Mouse (Mus musculus) heart, postnatal 10 days (tissue): ENCODE results near the gene Lims1. TPM values are rescaled to one million over a fixed set of nuclear protein-coding genes. Genes with fewer than 3 reads are reported as not detected.

Experiments
- DNase-seq, 2 experiments: peaks; one replicate each; pipeline ENCODE4 v3.0.0; 2021
- intact Hi-C: fragments of 180-260 bp; cut with DNase I; formaldehyde crosslinking; loops from one replicate; pipeline ENCODE4 v1.15.1; 2025
- total RNA-seq, 2 experiments: library from RNA; stranded (reverse); gene quantifications; 2 replicates each; pipeline ENCODE4 v1.2.3; 2021

Lims1 gene
- total RNA-seq, 2 experiments from 2014 or later: 211 to 240 TPM

DNA sequence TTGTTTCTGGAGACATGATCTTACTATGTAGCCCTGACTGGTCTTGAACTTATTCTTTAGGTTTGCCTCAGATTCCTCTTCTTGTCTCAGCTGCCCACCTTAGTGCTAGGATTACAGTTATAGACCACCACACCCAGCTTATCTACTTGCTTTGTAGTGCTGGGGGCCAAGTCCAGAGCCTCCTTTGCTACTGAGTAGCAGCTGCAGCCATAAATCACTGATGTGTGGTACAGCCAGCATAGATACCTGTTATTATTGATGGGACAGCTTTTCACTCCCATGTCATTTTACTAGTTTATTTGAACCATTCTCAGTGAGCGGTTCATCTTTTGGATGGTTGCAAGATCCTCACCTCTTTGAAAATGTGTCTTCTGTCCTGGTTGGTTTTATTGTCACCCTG, 56.4 kb downstream of the Lims1 start:
- no peak for DNase-seq
- intact Hi-C loops: loop anchor here (2.0 to 5.0 kb wide), 2 partner anchors 15 to 72 kb away; no protein-coding TSS in a partner anchor

DNA sequence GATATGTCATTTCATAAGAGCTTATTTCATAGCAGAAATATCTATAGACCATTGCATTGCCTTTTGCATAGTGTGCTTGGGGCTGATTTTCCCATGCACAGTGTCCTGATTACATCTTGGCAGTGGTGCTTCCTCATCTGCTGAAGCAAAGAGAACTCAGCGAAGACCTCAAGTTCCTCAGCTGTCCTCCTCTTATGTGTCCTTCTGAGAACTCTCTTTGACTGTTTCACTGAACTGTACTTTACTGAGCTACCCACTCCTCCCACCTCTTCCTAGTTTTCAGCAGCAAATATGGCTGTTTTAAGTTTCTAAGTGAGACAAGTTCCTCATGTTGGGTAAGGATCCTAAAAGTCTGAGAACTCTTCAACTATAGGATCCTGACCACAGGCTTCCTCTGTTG, 58.6 kb downstream of the Lims1 start:
- intact Hi-C loops: no loop called here
- no peak for DNase-seq

DNA sequence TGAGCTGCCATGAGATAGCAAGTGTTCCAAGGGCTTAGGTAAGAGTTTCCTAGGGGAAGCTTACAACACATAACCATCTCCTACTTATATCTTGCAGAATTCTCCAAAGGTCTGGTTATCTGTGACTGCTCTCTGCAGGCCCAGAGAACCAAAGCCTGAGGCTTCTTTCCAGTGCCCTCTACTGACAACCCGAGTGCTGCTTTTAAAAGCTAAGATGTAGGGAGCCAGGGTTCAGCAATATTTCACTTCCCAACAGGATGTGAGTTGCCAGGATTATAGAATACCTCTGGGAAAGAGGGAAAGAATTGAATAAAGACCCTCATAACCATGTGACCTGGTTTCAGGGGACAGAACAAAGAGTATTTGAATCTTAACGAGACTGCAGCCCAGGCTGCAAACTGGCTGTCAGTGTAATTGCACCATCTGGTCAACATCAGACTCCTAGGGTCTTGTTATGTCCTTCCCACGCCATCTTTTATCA, 59.4 kb downstream of the Lims1 start:
- intact Hi-C loops: no loop called here
- no peak for DNase-seq

DNA sequence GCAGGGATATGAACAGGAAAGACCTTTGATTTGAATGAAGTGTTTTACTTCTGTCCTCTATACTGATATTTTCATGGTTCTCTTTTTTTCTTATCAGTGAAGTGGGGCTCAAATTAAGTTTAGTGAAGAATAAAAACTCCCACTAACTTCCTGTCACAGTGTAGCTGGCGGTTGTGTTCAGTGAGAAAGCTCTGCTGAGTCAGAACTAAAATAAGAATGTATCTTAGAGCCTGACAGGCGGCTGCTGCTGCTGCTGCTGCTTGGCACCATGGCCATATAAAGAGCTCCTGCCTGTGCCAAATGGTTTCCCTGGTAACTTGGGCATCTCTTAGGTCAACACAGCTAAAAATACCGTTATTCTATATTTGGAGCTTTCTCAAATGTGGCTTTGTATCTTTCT, 60.0 kb downstream of the Lims1 start:
- intact Hi-C loops: no loop called here
- DNase-seq: peak; percentile 71 to 76

DNA sequence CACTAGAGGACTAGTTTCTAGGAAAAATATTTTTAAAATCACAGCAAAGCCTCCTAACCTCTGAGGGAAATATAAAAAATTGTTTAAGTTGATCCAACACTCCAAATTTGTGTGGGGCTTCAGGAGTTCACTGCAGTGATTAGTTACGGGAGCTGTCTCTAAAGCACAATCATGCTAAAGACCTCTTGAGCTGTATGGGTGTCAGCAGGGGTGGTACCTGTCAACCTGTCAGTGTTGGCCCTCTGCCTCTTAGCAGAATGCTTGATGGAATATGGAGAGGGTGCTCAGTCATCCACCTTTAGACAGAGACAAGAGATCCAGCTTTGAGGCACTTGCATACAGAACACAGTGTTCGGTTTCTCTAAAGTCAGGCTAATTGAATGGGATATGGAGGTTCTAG, 60.5 kb downstream of the Lims1 start:
- intact Hi-C loops: no loop called here
- DNase-seq: no peak

DNA sequence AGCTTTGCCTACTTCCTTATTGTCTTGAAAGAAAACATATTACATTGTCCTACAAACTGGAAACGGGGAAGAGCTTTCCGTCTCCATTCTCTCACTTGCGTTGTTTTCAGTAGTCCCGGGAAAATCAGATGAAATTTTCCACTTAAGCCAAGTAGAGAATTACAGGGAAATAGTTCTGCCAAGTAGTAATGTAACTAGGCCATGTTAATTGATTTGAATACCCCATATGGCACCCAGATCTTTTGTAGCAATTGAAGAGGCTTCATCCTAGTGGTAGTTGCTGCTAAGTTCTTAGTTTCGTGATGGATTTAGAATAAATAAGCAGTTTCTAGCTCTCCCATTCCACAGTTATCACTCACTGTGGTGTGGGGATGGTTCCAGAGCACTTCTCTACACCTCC, 62.4 kb downstream of the Lims1 start:
- intact Hi-C loops: no loop called here
- no peak for DNase-seq

DNA sequence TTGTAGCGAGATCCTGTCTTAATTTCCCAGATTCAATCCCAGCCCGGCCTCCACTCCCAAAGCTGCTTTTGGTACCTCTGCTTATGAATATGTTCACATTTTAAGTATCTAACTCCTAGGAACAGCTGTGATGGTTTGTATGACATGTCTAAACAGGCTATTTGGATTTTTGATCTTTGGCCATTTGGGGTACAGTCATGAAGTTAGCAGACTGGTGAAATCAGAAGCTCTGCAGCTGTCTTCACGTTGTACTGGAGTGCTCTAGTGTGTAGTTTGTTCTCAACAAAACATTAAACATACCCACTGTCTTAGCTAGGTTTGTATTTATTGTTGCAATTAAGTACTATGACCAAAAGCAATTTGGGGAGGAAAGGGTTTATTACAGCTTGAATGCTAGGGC, 63.7 kb downstream of the Lims1 start:
- intact Hi-C loops: no loop called here
- no peak for DNase-seq

DNA sequence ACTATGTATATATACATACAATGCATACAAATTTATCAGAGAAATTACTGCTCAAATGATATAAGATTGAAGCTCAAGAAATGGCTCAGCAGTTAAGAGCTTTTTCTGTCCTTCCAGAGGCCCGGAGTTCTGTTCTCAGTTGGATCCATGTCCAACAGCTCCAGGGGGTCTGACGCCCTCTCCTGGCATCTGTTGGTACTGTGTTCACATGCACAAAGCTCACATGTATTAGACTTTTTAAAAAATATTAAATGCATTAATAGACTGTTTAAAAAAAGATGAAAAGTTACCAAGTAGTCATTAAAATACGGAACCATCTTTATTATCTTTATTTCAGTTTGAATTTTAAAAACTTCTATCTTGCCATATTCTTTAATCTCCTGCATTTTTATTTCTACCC, 65.4 kb downstream of the Lims1 start:
- DNase-seq: no peak
- intact Hi-C loops: no loop called here

DNA sequence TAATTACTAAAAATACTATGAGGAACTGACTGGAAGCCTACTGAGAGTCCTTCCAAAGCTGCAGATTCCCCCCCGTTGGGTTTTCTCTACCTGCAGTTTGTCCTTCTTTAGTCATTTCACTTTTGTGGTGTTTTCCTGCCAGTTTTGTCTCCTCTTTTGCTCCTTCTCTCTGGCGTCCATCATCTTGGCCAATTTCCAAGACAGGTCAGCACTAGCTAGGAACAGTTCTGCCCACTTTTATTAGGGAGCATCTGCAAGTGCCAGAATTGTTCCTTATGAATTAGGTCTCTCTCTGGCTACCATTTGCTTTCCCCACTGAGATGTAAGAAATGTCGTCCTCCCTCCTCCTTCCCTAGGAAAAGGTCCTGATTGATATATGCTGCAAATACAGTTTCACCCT, 65.9 kb downstream of the Lims1 start:
- intact Hi-C loops: no loop called here
- no peak for DNase-seq

DNA sequence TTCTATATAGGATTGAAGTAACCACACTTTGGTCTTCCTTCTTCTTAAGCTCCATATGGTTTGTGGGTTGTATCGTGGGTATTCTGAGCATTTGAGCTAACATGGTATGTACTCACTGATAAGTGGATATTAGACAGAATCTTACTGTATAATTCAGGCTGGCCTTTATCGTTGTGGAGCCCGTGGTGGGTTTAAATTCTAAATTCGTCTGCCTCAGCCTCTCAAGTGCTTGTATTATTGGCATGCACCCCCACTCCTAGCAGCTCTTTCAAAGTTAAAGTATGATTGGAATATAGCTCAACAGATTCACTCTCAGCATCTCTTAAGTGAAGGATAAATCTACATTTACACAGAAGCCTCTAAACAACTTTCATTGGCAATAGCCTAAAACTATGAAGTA, 69.2 kb downstream of the Lims1 start:
- intact Hi-C loops: no loop called here
- DNase-seq: peak in 1 of 2 experiments; percentile 49

DNA sequence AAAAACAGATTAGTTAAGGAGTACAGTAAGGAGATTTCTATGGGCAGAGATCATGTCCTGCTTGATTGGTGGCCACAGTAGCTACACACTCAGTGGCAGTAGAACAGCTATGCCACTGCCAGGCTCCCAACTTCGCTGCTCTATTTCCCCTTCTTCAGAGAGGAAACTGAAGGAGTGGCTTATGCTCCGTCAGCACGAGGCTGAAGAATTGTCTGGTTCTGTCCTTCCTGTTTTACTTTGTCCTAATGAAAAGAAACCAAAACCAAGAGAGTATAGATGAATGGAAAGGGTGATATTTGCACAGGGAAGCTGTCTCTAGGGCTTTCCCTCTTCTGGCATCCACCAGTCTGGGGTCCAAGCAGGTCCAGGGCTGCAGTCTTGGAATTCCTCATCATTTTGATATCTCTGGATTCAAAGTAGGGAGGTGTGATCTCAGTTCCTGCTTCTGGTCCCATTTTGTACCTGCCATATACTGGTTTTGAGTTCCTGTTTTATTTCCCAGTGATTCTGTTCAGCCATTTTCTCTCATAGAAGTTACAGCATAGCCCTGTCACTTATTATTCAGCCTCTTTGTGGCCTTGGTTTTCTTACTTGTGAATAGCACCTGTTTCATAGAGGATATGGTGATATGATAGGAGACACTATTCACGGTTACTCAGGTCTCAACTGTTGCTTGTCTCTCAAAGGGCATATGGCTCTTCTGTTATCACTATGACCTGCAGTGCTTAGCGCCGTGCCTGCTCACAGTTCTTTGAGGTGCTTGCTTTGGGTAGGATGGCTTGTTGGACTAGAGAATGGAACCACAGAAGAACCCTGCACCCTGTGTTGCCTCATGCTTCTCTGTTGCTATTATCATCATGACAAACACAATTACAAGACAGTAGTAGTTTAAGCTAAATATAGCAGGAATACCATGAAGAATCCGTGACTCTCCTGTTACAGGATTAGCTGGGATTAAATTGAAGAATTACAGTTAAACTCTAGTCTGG, 70.1 kb downstream of the Lims1 start:
- intact Hi-C loops: loop anchor here (2.0 kb wide), 1 partner anchor 15 kb away; no protein-coding TSS in a partner anchor
- peak in 1 of 2 experiments; percentile 41 for DNase-seq

DNA sequence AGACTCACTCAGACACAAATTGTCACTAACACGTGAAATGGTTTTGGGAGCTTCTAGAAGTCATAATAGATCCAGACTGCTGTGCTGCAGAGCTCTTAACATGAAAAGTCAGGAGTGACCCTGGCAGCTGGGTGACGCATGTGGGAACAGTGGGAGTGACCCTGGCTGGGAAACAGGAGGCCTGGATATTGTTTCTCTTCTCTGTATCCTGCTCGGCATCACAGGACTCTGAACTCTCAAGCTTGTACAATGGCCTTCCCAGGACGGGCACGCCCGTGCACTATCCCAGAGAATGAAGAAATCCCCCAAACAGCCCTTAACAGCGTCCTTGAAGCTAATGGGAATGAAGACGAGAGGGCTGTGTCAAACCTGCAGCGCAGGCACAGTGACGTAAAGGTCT, 70.9 kb downstream of the Lims1 start:
- intact Hi-C loops: loop anchor here (2.0 kb wide), 1 partner anchor 15 kb away; no protein-coding TSS in a partner anchor
- peak; percentile 90 to 91 for DNase-seq

DNA sequence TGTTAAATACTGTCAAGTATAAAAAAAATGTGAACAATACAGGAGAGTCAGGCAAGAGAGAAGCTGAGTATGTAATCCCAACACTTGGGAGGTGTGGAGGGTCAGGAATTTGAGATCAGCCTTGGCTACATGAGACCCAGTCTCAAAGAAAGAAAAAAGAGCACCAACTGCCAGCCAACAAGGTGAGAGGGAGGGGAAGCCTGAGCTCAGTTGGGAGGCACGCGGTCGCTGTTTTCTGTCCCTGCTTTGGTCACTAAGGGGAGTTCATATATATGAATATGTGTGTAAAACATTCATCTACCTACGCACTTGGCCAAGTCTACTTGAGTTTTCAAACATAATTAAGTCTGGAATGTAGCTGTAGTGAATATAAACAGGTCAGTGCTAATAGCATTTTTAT, 72.0 kb downstream of the Lims1 start:
- DNase-seq: no peak

DNA sequence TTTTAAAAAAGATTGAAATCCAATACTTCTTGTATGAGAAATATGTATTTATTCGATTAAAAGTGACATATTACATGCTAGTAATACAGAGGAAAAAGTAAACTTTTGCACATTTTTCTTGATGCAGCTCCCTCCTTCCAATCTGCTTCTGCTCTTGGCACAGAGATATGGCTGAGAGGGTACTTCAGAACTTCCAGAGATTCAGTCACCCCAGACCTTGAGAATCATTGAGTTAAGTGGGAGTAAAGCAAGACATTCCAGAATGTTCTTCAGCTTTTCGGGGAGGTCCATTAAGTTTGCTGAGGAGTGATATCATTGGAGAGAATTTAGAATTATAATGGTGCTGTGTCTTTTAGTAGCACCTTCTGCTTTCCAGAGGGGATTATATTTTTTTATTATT, 72.5 kb downstream of the Lims1 start:
- intact Hi-C loops: loop anchor here (2.0 kb wide), 1 partner anchor 17 kb away; no protein-coding TSS in a partner anchor
- no peak for DNase-seq

More for the DNA sequence above, 72.0 kb downstream of the Lims1 start:
- intact Hi-C loops: loop anchor here (2.0 kb wide), 1 partner anchor 17 kb away; no protein-coding TSS in a partner anchor

DNA sequence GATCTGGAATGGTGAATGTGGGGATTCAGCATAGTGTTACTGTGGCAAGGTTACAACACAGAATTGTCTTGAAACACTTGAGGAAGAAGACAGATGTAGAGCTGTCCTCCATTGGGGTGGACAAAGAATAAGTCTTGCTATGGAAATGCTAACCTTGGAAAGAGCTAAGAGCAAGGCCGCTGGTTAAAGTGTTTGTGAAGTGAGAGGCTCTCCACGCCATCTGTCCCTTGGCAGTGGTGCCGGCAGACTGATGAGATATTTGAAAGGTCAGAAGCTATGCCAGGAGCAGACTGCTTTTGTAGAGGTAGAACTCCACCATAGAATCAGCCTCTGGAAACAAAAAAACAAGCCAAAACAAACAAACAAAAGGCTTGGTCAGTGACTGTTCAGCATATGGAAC, 73.3 kb downstream of the Lims1 start:
- DNase-seq: peak; percentile 71
- intact Hi-C loops: no loop called here

DNA sequence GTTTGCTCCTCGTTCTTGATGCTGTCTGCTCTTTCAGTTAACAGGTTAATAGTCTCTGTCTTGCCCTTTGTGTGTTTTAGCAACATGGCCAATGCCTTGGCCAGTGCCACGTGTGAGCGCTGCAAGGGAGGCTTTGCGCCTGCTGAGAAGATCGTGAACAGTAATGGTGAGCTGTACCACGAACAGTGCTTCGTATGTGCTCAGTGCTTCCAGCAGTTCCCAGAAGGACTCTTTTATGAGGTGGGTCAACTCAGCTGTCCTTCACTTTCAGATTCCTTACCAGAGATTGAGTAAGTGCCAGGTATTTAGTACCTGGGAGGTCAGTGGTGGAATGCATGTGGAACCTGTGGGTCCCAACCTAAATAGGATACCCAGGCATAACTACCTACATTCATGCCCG, 75.7 kb downstream of the Lims1 start:
- DNase-seq: no peak
- intact Hi-C loops: no loop called here

DNA sequence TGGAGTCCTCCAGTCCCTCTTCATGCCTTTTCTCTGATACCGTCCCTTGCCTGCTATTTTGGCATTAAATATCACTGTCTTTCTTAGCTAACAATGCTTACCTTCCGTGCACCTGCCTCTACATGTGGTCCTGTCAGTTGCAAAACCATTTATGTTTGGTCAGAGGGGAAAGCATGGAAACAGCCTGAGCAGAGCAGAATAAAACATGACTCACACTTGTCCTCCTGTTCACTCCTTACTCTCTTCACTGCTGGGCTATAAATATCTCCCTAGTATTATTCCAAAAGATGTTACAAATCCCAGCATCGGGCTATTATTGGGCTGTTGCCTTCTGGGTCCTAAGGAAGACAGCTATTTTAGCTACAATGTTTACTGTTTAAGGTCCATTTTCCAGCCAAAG, 78.6 kb downstream of the Lims1 start:
- intact Hi-C loops: loop anchor here (5.0 kb wide), 1 partner anchor 45 kb away; the partner anchor contains the start of gene Ranbp2
- peak in 1 of 2 experiments; percentile 53 for DNase-seq

DNA sequence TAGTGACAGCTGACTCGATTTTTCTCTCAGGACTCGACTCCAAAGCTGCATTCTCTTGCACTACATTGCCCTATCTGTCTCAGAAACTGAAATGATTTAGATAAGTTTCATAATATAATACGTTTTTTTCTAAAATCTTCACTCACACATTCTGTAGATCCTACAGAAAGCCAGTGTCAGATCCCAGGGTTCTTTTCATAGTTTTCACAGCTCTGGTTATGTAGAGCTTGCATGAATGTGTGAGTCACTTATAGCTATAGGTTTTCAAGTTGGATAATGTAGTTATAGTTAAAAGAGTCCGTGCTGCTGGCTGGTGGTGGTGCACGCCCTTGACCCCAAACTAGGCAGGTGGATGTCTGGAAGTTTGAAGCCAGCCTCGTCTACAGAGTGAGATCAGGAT, 81.4 kb downstream of the Lims1 start:
- intact Hi-C loops: loop anchor here (5.0 kb wide), 1 partner anchor 43 kb away; the partner anchor contains the start of gene Ranbp2
- DNase-seq: no peak

DNA sequence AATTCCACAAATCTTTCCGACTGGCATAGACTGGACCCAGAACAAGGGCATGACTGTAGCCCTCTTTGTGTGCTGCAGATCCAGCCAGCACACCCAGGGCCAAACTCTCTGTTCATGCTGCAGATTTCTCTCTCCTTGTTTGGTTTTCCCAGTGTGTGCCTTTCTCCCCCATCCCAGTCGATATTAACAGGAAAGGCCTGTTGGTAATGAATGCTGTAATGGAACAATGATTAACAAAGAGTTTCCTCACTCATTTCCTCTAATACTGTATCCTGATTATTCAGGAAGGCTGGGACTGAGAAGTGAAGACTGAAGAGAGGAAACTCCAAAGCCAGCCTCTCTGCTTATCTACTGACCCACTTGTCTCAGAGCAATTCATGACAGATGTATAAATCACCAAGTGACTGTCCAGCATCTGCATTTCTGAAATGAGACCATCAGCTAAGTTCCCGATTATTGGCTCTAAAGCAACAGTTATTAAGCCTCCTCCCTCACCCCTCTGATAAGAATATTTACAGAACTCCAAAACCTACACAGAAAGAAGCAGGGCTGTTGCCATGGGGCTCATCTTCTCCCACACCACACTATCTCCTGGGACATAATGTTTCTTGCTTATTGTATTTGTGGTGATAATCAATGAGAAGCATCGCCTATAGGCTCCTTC, 82.2 kb downstream of the Lims1 start:
- intact Hi-C loops: no loop called here
- DNase-seq: no peak

DNA sequence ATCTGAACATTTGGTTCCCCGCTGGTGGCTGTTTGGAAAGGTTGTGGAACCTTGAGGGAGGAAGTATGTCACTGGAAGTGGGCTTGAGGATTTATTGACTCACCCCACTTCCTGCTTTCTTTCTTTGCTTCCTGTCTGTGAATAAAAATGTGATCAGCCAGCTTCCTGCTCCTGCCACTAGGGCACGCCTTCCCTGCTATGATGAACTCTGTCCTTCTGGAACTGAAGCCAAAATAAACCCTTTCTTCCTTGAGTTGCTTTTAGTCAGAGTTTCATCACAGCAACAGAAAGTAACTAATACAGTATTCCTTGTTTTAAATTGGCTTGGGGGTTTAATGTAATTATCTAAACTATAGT, 82.7 kb downstream of the Lims1 start:
- DNase-seq: peak in 1 of 2 experiments; percentile 43
- intact Hi-C loops: no loop called here

DNA sequence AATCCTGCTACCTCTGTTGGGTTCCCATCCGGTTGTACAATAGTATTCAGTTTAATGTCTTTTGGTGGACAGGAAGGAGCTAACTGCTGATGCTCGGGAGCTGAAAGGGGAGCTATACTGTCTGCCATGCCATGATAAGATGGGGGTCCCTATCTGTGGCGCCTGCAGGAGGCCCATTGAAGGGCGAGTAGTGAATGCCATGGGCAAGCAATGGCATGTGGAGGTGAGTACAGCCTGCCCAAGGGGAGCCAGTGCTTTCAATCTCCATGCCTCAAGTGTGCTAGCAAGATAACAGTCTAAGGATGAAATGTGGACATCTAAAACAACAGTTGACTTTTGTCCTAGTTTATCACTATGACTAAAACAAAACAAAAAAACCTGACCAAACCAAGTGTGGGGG, 89.1 kb downstream of the Lims1 start:
- no peak for DNase-seq
- intact Hi-C loops: loop anchor here (10.0 kb wide), 1 partner anchor 48 kb away; no protein-coding TSS in a partner anchor
